Mouse (Mus musculus): ENCODE measurements around the gene Mpdz. TPM values are rescaled to one million over a fixed set of nuclear protein-coding genes. Genes with fewer than 3 reads are reported as not detected.

Gene Mpdz
- polyA plus RNA-seq, 1 experiment from 2014 or later: 2.6 TPM

DNA sequence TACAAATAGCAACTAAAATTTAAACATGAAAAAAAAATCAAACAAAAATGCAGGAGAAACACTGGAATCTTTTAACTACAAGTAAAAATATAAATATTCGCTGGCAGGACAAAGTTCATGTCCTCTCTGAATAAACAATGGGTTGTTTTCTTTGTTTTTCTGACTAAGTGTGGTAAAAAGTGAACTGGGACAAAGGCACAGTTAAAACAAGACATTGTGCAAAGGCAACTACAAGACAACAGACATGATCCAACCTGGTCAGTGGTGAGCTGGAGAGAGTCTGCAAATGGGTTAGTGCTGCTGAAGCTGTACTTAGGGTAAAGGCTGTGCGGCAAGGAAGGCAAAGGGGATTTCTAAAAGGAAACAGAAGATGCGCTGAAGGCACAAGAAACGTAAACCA, 129.4 kb downstream of the Mpdz start:
- Histone ChIP-seq H3K4me2 (ENCODE audit: low read depth, low read length) (no peak overlapping the region), H3K9me3 (replicated peaks; ENCODE audit: control insufficient read depth, low read length) (no peaks in the 10 kb centered on the region), H3K27me3 (ENCODE audit: control insufficient read depth, insufficient read depth, low read depth, low read length) (no peaks in the 10 kb centered on the region), H3K9ac (ENCODE audit: low read depth, low read length) (no peak overlapping the region), H3K36me3 (ENCODE audit: control insufficient read depth, insufficient read depth) (no peaks in the 10 kb centered on the region), H3K4me1 (ENCODE audit: control insufficient read depth, low read depth, low read length) (no peaks in the 10 kb centered on the region), H3K4me3 (ENCODE audit: low read depth, low read length) (no peak overlapping the region), H3K27ac (ENCODE audit: low read length) (no peak overlapping the region)
- WGBS (ENCODE audit: insufficient replicate concordance): 63% methylated on average over 4 of the region's 4 CpGs
- ATAC-seq (ENCODE audit: low read depth): no peak

DNA sequence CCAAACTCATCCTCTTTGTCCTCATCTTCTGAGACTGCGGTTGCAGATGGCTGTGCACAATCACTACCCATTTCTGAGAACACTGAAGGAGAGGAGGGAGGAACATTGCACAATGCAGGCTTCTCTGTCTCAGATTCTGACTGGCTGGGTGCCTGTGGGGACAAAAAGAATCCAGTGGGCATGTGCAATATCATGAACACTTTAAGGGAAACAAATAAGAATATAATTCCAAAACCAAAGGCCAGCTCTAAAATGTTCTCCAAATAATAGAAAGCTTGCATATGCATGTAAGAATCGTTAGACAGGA, 132.5 kb downstream of the Mpdz start:
- Histone ChIP-seq H3K4me3 (ENCODE audit: low read depth, low read length) (no peak overlapping the region), H3K4me1 (ENCODE audit: control insufficient read depth, low read depth, low read length) (no peaks in the 10 kb centered on the region), H3K27me3 (ENCODE audit: control insufficient read depth, insufficient read depth, low read depth, low read length) (no peaks in the 10 kb centered on the region), H3K9me3 (replicated peaks; ENCODE audit: control insufficient read depth, low read length) (no peaks in the 10 kb centered on the region), H3K9ac (ENCODE audit: low read depth, low read length) (no peak overlapping the region), H3K4me2 (ENCODE audit: low read depth, low read length) (no peak overlapping the region), H3K36me3 (ENCODE audit: control insufficient read depth, insufficient read depth) (no peaks in the 10 kb centered on the region), H3K27ac (ENCODE audit: low read length) (no peak overlapping the region)
- 64% methylated on average over 2 of the region's 2 CpGs for WGBS (ENCODE audit: insufficient replicate concordance)
- ATAC-seq (ENCODE audit: low read depth): no peak

- Histone ChIP-seq H3K4me3 (ENCODE audit: low read depth, low read length) (no peak overlapping the region), H3K4me1 (ENCODE audit: control insufficient read depth, low read depth, low read length) (no peaks in the 10 kb centered on the region), H3K9ac (ENCODE audit: low read depth, low read length) (no peak overlapping the region), H3K36me3 (ENCODE audit: control insufficient read depth, insufficient read depth) (no peaks in the 10 kb centered on the region), H3K27ac (ENCODE audit: low read length) (no peak overlapping the region), H3K27me3 (ENCODE audit: control insufficient read depth, insufficient read depth, low read depth, low read length) (no peaks in the 10 kb centered on the region), H3K9me3 (replicated peaks; ENCODE audit: control insufficient read depth, low read length) (no peaks in the 10 kb centered on the region), H3K4me2 (ENCODE audit: low read depth, low read length) (no peak overlapping the region)
- WGBS (ENCODE audit: insufficient replicate concordance): 65% methylated on average over 12 of the region's 12 CpGs
- ATAC-seq (ENCODE audit: low read depth): no peak
Measured at GRCm38 (mm10) chr4:81309473-81310167, 133.0 kb downstream of the Mpdz start.

DNA sequence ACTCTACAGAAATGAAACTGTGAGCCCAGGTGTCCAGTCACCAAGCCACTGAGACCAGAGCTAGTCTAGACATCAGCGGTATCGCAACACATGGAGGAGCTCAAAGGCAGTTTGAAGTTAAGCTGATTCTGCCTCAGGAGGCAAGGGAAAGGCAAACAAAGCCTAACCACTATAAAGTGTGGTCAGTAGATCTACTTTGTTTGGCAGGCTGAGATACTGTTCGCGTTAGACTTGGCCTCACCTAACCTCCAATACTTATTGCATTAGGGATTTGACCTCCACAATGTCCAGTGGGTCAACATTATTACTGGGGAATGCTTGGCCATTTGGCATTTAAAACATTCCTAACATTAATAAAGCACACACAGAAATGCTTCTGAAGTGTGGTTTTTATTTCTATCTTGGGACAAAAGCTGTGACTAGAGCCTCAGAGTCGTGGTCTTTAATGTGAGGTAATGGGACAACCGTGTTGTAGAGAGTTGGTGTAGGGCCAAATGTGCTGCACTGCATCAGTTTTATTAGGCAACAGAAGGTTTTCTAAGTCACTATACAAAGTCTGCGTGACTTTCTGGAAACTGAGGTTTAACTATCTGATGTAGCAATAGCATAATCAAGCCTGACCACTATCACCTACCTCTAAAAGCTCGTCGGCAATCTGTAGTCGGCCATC, 134.9 kb downstream of the Mpdz start:
- Histone ChIP-seq H3K36me3 (ENCODE audit: control insufficient read depth, insufficient read depth) (no peaks in the 10 kb centered on the region), H3K9me3 (replicated peaks; ENCODE audit: control insufficient read depth, low read length) (no peaks in the 10 kb centered on the region), H3K4me1 (ENCODE audit: control insufficient read depth, low read depth, low read length) (no peaks in the 10 kb centered on the region), H3K27me3 (ENCODE audit: control insufficient read depth, insufficient read depth, low read depth, low read length) (no peaks in the 10 kb centered on the region), H3K4me2 (ENCODE audit: low read depth, low read length) (no peak overlapping the region), H3K9ac (ENCODE audit: low read depth, low read length) (no peak overlapping the region), H3K4me3 (ENCODE audit: low read depth, low read length) (no peak overlapping the region), H3K27ac (ENCODE audit: low read length) (no peak overlapping the region)
- no peak for ATAC-seq (ENCODE audit: low read depth)
- 74% methylated on average over 10 of the region's 10 CpGs for WGBS (ENCODE audit: insufficient replicate concordance)

- H3K4me1 ChIP-seq (ENCODE audit: control insufficient read depth, low read depth, low read length): no peaks in the 10 kb centered on the region
- H3K9ac ChIP-seq (ENCODE audit: low read depth, low read length): no peak overlapping the region
- no peak overlapping the region for H3K4me2 ChIP-seq (ENCODE audit: low read depth, low read length)
- 60% methylated on average over 3 of the region's 3 CpGs for WGBS (ENCODE audit: insufficient replicate concordance)
- H3K27me3 ChIP-seq (ENCODE audit: control insufficient read depth, insufficient read depth, low read depth, low read length): no peaks in the 10 kb centered on the region
- H3K9me3 ChIP-seq (replicated peaks; ENCODE audit: control insufficient read depth, low read length): no peaks in the 10 kb centered on the region
- no peaks in the 10 kb centered on the region for H3K36me3 ChIP-seq (ENCODE audit: control insufficient read depth, insufficient read depth)
- H3K27ac ChIP-seq (ENCODE audit: low read length): no peak overlapping the region
- ATAC-seq (ENCODE audit: low read depth): no peak
- H3K4me3 ChIP-seq (ENCODE audit: low read depth, low read length): no peak overlapping the region
Measured at GRCm38 (mm10) chr4:81302056-81302455, 140.6 kb downstream of the Mpdz start.

GRCm38 (mm10) chr4:81298384-81298783, 144.2 kb downstream of the Mpdz start:
- H3K9me3 ChIP-seq (replicated peaks; ENCODE audit: control insufficient read depth, low read length): no peaks in the 10 kb centered on the region
- H3K9ac ChIP-seq (ENCODE audit: low read depth, low read length): no peak overlapping the region
- H3K4me3 ChIP-seq (ENCODE audit: low read depth, low read length): no peak overlapping the region
- no peaks in the 10 kb centered on the region for H3K36me3 ChIP-seq (ENCODE audit: control insufficient read depth, insufficient read depth)
- H3K27ac ChIP-seq (ENCODE audit: low read length): no peak overlapping the region
- no peaks in the 10 kb centered on the region for H3K27me3 ChIP-seq (ENCODE audit: control insufficient read depth, insufficient read depth, low read depth, low read length)
- H3K4me2 ChIP-seq (ENCODE audit: low read depth, low read length): no peak overlapping the region
- ATAC-seq (ENCODE audit: low read depth): no peak
- H3K4me1 ChIP-seq (ENCODE audit: control insufficient read depth, low read depth, low read length): no peaks in the 10 kb centered on the region
- WGBS (ENCODE audit: insufficient replicate concordance): 66% methylated on average over 4 of the region's 4 CpGs

- no peak overlapping the region for H3K27ac ChIP-seq (ENCODE audit: low read length)
- ATAC-seq (ENCODE audit: low read depth): no peak
- H3K9ac ChIP-seq (ENCODE audit: low read depth, low read length): no peak overlapping the region
- no peaks in the 10 kb centered on the region for H3K4me1 ChIP-seq (ENCODE audit: control insufficient read depth, low read depth, low read length)
- H3K4me2 ChIP-seq (ENCODE audit: low read depth, low read length): no peak overlapping the region
- H3K4me3 ChIP-seq (ENCODE audit: low read depth, low read length): no peak overlapping the region
- H3K27me3 ChIP-seq (ENCODE audit: control insufficient read depth, insufficient read depth, low read depth, low read length): no peaks in the 10 kb centered on the region
- no peaks in the 10 kb centered on the region for H3K9me3 ChIP-seq (replicated peaks; ENCODE audit: control insufficient read depth, low read length)
- no peaks in the 10 kb centered on the region for H3K36me3 ChIP-seq (ENCODE audit: control insufficient read depth, insufficient read depth)
Measured at GRCm38 (mm10) chr4:81293309-81293708, 149.3 kb downstream of the Mpdz start.

- Histone ChIP-seq H3K27ac (ENCODE audit: low read length) (no peak overlapping the region), H3K4me3 (ENCODE audit: low read depth, low read length) (no peak overlapping the region), H3K36me3 (ENCODE audit: control insufficient read depth, insufficient read depth) (no peaks in the 10 kb centered on the region), H3K4me2 (ENCODE audit: low read depth, low read length) (no peak overlapping the region), H3K9me3 (replicated peaks; ENCODE audit: control insufficient read depth, low read length) (no peaks in the 10 kb centered on the region), H3K9ac (ENCODE audit: low read depth, low read length) (no peak overlapping the region), H3K4me1 (ENCODE audit: control insufficient read depth, low read depth, low read length) (no peaks in the 10 kb centered on the region), H3K27me3 (ENCODE audit: control insufficient read depth, insufficient read depth, low read depth, low read length) (no peaks in the 10 kb centered on the region)
- no peak for ATAC-seq (ENCODE audit: low read depth)
- WGBS (ENCODE audit: insufficient replicate concordance): 64% methylated on average over 4 of the region's 4 CpGs
Measured at GRCm38 (mm10) chr4:81285564-81285963, 157.1 kb downstream of the Mpdz start.

DNA sequence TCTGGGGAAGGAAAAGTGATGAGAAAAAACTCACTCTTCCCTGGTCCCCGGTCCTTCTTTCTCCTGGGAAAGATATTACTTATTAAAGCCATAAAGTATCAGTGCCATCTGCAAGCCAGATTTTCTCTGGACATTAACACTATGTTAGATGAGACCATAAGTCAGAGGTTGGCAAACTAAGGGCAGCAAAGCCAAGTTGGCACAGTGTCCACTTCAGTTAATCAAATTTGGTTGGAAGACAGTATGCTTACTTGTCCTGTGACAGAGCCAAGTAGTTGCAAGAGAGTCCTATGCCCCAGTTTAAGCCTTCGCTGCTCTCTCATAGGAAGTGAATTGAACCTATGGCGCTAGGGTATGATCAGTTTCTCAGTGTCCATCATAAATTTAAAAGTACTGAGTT, 159.0 kb downstream of the Mpdz start:
- H3K9ac ChIP-seq (ENCODE audit: low read depth, low read length): no peak overlapping the region
- no peak overlapping the region for H3K27ac ChIP-seq (ENCODE audit: low read length)
- WGBS (ENCODE audit: insufficient replicate concordance): 65% methylated on average over 3 of the region's 3 CpGs
- H3K4me2 ChIP-seq (ENCODE audit: low read depth, low read length): no peak overlapping the region
- H3K36me3 ChIP-seq (ENCODE audit: control insufficient read depth, insufficient read depth): no peaks in the 10 kb centered on the region
- no peak overlapping the region for H3K4me3 ChIP-seq (ENCODE audit: low read depth, low read length)
- H3K27me3 ChIP-seq (ENCODE audit: control insufficient read depth, insufficient read depth, low read depth, low read length): no peaks in the 10 kb centered on the region
- no peaks in the 10 kb centered on the region for H3K4me1 ChIP-seq (ENCODE audit: control insufficient read depth, low read depth, low read length)
- no peaks in the 10 kb centered on the region for H3K9me3 ChIP-seq (replicated peaks; ENCODE audit: control insufficient read depth, low read length)
- no peak for ATAC-seq (ENCODE audit: low read depth)

Data from liver, embryonic 16.5 days (tissue).